Mouse (Mus musculus) heart, adult 2 months (tissue): ENCODE measurements at regions not wholly inside any gene's neighbourhood (a gene's known extent, or its start where the extent isn't known, plus 50 kb on each side); places are given as distances from the start of the nearest gene placed in this dataset.

Source experiments
- DNase-seq, 2 experiments: peaks; one replicate each; pipeline ENCODE4 v3.0.0; 2021
- H3K27ac ChIP-seq: fragments of 200-600 bp; 2 replicates; pipeline ENCODE4 v1.8.1; 2022
- H3K27me3 ChIP-seq: fragments of 200-500 bp; 2 replicates; pipeline ENCODE4 v1.6.1; 2012; ENCODE audit warnings: mild to moderate bottlenecking, low read length, inconsistent platforms, mixed read lengths; ENCODE audit not compliant: control insufficient read depth, insufficient read depth
- H3K36me3 ChIP-seq: fragments of 200-500 bp; 2 replicates; pipeline ENCODE4 v1.6.1; 2012; ENCODE audit warnings: low read length, inconsistent platforms; ENCODE audit not compliant: control insufficient read depth, insufficient read depth
- H3K4me1 ChIP-seq: fragments of 200-500 bp; 2 replicates; pipeline ENCODE4 v1.6.1; 2011; ENCODE audit warnings: low read length; ENCODE audit not compliant: control insufficient read depth, insufficient read depth
- H3K4me3 ChIP-seq: fragments of 200-600 bp; 2 replicates; pipeline ENCODE4 v1.8.1; 2022
- H3K79me2 ChIP-seq: fragments of 200-500 bp; replicated peaks from 2 replicates; pipeline ENCODE4 v1.6.1; 2012; ENCODE audit warnings: mild to moderate bottlenecking, inconsistent platforms, low read length, moderate library complexity, mixed read lengths; ENCODE audit not compliant: control insufficient read depth, insufficient read depth
- H3K9ac ChIP-seq: fragments of 200-500 bp; 2 replicates; pipeline ENCODE4 v1.6.1; 2012; ENCODE audit warnings: low read depth, mild to moderate bottlenecking, control low read depth, inconsistent platforms, low read length, mixed read lengths
- CTCF ChIP-seq: fragments of 200-600 bp; IDR thresholded peaks from 2 replicates; pipeline ENCODE4 v1.8.1; 2022; ENCODE audit warnings: antibody characterized with exemption, mild to moderate bottlenecking, moderate library complexity
- EP300 ChIP-seq: fragments of 200-500 bp; IDR thresholded peaks from 2 replicates; pipeline ENCODE4 v1.6.1; 2011; ENCODE audit warnings: low read depth, low read length, control low read depth; ENCODE audit not compliant: insufficient read depth
- POLR2A ChIP-seq: fragments of 200-500 bp; IDR thresholded peaks from 2 replicates; pipeline ENCODE4 v1.6.1; 2011; ENCODE audit warnings: mild to moderate bottlenecking, low read depth, low read length, control low read depth; ENCODE audit not compliant: insufficient read depth
- WGBS: fragments of 180-500 bp; shearing (Covaris S2); methylation state at CpG from one replicate; pipeline ENCODE4 v1.1.7; 2018; 5-methylcytosine and 5-hydroxymethylcytosine counted together
- intact Hi-C: fragments of 180-260 bp; cut with DNase I; formaldehyde crosslinking; loops from one replicate; pipeline ENCODE4 v1.15.1; 2025

DNA sequence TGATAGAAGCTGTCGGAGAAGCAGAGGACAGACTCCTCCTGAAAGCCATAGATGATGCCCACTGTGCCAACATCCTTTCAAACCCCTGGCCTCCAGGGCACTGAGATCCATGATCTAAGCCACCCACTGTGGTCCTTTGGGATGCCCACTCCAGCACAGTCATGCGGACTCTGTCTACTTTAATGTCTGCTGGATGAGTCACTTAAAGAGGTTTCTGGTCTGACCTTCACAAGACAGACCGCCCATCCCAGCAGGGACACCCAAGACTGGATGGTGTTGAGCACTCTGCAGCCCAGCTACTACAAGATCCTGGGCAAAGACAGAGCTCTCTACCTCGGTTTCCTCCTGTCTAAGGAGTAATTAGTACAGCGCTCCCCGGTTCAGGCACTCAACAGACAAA is 214.1 kb upstream of the Zmiz1 start:
- Histone ChIP-seq H3K36me3 (no peaks in the 10 kb centered on the region), H3K4me1 (peaks cover 3% of the 10 kb centered on the region; the same call in 1 of the 2 replicates), H3K27ac (no peak overlapping the region), H3K9ac (no peak overlapping the region), H3K79me2 (no peaks in the 10 kb centered on the region), H3K27me3 (no peaks in the 10 kb centered on the region), H3K4me3 (no peak overlapping the region)
- TF ChIP-seq CTCF = no peak
- TF ChIP-seq EP300 = no peak
- TF ChIP-seq POLR2A = no peak
- intact Hi-C loops = no loop called here
- no peak for DNase-seq
- 90% methylated on average over 6 of the region's 6 CpGs for whole genome bisulfite sequencing

DNA sequence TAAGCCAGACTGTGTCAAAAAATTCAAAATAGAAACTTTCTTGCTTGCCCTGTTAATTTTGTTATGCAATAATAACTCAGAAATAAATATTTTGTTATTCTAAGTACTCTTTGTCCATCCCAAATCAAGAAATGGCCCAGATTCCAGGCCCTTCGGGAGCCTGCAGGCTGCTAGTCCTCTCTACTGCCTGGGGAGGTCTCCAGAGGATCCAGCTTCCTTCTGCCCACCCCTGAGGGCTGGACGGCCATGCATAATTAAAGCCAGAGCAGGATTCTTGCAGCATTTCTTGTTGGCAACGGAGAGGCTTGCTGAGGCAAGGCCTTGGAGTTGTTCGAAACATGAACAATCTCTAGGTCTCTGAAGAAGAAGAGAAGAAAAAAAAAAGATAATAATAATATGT is 213.3 kb upstream of the Zmiz1 start:
- whole genome bisulfite sequencing = 59% methylated on average over 4 of the region's 4 CpGs
- TF ChIP-seq EP300 (no peak), CTCF (no peak), POLR2A (no peak)
- peaks cover 3% of the 10 kb centered on the region; the same call in 1 of the 2 replicates for H3K4me1 ChIP-seq

DNA sequence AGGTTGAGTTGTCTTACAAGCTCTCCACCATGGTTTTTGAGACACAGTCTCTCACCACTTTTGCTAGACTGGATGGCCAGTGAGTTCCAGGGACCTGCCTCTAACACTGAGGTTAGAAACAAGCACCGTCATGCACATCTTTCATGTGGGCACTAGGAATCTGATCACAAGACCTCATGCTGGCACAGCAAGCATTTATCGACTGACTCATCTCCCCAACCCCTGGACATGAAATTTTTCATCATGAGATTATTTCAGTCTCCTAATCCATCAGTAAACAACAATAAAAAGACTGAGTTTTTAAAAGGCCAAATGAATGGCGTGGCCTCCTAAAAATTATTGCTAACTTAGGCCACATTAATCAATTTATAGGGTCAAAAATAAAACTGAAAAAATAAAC is 210.0 kb upstream of the Zmiz1 start:
- no peaks in the 10 kb centered on the region for H3K79me2 ChIP-seq
- H3K27me3 ChIP-seq = no peaks in the 10 kb centered on the region
- no peak overlapping the region for H3K27ac ChIP-seq
- no peaks in the 10 kb centered on the region for H3K36me3 ChIP-seq
- H3K4me3 ChIP-seq = no peak overlapping the region
- no peak overlapping the region for H3K9ac ChIP-seq
- 94% methylated on average over 3 of the region's 3 CpGs for WGBS
- DNase-seq = no peak
- intact Hi-C loops = no loop called here
- peaks cover 3% of the 10 kb centered on the region; the same call in 1 of the 2 replicates for H3K4me1 ChIP-seq
- TF ChIP-seq EP300 (no peak), CTCF (no peak), POLR2A (no peak)

More for the DNA sequence above, 213.3 kb upstream of the Zmiz1 start:
- Histone ChIP-seq H3K4me3 (no peak overlapping the region), H3K9ac (no peak overlapping the region), H3K36me3 (no peaks in the 10 kb centered on the region), H3K27ac (peak overlapping the region; percentile 23; the same call in 1 of the 2 replicates), H3K27me3 (no peaks in the 10 kb centered on the region), H3K79me2 (no peaks in the 10 kb centered on the region)
- DNase-seq = peak; percentile 49 to 73
- intact Hi-C loops = no loop called here

DNA sequence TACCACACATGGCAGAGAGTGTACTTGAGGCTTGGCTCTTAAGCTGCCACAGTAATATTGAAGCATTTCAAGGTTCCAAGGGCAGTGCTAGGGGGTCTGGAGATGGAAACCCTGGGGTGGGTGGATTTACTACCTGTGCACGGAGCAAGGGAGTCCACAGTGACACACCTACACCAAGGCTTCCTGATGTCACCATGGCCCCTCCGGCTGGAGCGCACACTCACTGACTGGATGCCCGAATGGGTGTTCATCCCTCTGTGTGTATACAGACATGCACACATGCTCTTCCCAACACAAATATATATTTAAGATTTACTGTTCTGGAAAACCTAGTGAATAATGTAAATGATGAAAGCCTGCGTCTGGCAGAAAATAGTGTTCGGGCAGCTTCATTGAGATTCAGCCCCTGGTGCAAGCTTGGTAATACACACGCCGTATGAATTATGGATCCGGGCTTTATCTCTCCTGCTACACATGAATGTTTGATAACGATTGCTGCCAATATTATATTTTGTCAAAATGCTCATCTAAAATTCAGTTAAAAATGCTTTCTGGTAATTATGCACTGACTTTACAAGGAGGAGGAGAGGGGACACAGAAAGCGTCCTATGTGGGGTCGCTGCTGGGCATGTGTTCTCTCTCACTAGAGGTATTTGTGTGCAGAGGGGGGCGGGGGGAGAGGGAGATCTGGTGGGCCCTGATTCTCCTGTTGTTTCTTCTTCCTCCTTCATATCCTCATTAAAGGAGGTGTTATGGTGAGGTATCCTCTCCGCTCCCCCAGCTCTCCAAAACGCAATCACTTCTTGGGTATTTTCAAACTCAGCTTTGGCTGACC is 205.8 kb upstream of the Zmiz1 start:
- no peaks in the 10 kb centered on the region for H3K4me1 ChIP-seq
- 91% methylated on average over 15 of the region's 15 CpGs for WGBS

DNA sequence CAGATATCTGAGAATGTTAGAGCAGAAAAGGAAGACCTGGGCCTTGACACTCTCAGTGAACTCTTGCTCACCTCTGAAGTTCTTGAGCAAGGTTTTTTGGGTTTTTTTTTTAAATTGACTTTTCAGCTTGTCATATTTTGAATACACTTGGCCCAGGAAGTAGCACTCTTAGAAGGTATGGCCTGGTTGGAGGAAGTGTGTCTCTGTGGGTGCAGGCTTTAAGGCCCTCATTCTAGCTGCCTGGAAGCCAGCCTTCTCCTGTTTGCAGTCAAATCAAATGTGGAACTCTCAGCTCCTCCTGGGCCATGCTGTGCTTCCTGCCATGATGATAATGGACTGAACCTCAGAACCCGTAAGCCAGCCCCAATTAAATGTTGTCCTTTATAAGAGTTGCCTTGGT is 195.9 kb upstream of the Zmiz1 start:
- intact Hi-C loops = no loop called here
- Histone ChIP-seq H3K4me1 (no peaks in the 10 kb centered on the region), H3K4me3 (no peak overlapping the region), H3K79me2 (no peaks in the 10 kb centered on the region; the same call in 1 of the 2 replicates), H3K27me3 (no peaks in the 10 kb centered on the region; the same call in 1 of the 2 replicates), H3K36me3 (no peaks in the 10 kb centered on the region), H3K9ac (no peak overlapping the region), H3K27ac (no peak overlapping the region)
- DNase-seq = no peak
- 92% methylated on average over 1 of the region's 1 CpGs for WGBS
- no peak for TF ChIP-seq CTCF
- no peak for TF ChIP-seq EP300
- no peak for TF ChIP-seq POLR2A

More for the DNA sequence above, 205.8 kb upstream of the Zmiz1 start:
- TF ChIP-seq CTCF = no peak
- no peak for TF ChIP-seq EP300
- no peak for TF ChIP-seq POLR2A
- Histone ChIP-seq H3K9ac (no peak overlapping the region), H3K27ac (no peak overlapping the region), H3K4me3 (no peak overlapping the region), H3K79me2 (no peaks in the 10 kb centered on the region), H3K27me3 (no peaks in the 10 kb centered on the region), H3K36me3 (no peaks in the 10 kb centered on the region)
- no peak for DNase-seq
- intact Hi-C loops = no loop called here

DNA sequence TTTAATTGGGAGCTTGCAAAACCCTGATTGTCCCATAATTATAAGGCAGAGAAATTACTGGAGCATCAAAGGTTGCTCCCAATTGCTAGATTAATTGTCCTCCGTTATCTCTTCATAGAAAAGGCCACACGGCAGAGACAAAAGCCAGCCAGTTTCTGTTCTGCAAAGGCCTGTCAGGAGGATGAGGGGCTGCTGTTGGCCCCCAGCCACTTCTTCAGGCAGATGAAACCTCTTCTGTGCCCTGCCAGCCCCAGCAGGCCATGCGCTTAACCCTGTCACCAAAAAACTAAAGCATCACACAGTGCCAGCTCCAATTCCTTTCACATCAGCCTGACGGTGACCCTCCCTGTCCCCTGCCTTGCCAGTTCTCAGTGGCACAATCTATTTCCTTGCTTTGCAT is 192.1 kb upstream of the Zmiz1 start:
- TF ChIP-seq EP300 = no peak
- no peak for TF ChIP-seq POLR2A
- TF ChIP-seq CTCF = no peak
- Histone ChIP-seq H3K9ac (no peak overlapping the region), H3K27ac (no peak overlapping the region), H3K4me3 (no peak overlapping the region), H3K27me3 (no peaks in the 10 kb centered on the region; the same call in 1 of the 2 replicates), H3K79me2 (no peaks in the 10 kb centered on the region), H3K4me1 (no peaks in the 10 kb centered on the region), H3K36me3 (no peaks in the 10 kb centered on the region)
- intact Hi-C loops = no loop called here
- 80% methylated on average over 4 of the region's 4 CpGs for WGBS
- DNase-seq = no peak
